Mouse (Mus musculus) urinary bladder, postnatal 0 days (tissue): Measurements from ENCODE around the gene Cep164. TPM values are rescaled to one million over a fixed set of nuclear protein-coding genes. Genes with fewer than 3 reads are reported as not detected.

Experiments
- polyA plus RNA-seq: library from polyadenylated mRNA; unstranded; fragments of >200 nt; fragmentation: Nextera tagmentation; extraction: Ambion mirVana; gene quantifications from 2 replicates; pipeline ENCODE4 v1.2.1, GENCODE M21; 2015

Gene Cep164
- polyA plus RNA-seq: 16.4 and 16.6 TPM in 2 replicates

DNA sequence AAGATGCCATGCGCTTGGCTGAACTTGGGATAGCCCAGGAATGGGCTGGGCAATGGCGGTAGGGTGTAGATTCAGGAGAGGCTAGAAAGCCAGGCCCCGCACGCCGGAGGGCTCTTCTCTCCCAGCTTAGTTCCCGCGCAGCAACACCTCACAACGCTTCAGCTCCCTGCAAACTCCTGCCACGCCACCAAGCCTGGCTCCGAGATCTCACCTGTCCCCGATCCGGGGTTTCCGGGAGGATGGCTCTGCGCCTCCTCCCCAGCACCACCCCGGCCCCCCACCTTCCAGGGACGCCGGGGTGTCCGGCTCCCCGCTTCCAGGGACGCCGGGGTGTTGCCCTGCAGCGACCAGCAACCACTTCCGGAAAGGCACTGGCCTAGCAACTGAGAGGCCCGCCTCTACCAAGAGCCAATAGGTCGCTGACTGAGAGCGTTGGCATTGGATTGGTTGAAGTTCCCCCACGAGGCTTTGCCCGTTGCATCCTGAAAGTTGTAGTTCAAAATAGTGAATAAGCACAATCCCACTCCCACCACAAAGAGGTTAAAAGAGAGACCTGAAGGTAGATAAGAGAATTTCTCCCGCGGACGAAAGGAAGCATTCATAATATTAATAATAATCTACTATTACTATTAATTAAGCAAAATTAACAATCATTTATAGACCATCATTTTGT lies at the start of gene Cep164:
Gene Cep164 (minus strand): TSS at position 401 of the 673 bp plus-strand sequence.

DNA sequence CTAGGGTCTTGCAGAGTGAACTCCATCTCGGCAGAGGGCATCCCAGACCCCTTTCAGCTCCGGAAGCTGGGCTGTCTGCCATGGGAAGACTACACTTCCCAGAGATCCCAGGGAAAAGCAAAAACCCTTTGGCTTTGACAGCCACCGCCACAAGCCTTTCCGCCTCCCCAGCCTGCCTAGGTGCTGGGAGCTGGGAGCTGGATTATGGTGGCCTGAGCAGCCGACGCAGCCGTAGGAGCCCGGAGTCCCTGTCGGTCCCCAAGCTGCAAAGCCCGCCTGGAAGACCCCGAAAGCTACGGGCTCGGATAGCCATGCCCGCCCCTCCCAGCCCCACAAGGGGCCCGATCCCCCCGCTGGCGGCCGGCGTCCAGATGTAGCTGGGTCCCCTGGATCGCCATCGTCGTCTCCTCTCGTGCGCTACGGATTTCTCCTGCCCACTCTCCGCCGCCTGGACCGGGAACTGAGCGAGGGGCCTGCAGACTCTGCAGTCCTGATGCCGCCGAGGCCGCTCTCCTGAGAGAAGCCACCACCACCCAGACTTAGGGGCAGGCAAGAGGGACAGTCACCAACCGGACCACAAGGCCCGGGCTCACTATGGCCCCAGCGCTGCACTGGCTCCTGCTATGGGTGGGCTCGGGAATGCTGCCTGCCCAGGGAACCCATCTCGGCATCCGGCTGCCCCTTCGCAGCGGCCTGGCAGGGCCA lies 10.1 kb upstream of the Cep164 start, which contains the start of gene Bace1:
Gene Bace1 (plus strand): TSS at position 147 of the 705 bp plus-strand sequence.

Other genes with a start within 250 kb of the Cep164 start
- gene Bace1, start 9.9 kb upstream of the Cep164 start, polyA plus RNA-seq: 28.8 and 30.6 TPM in 2 replicates
- 13.9 TPM in 2 replicates for gene Pcsk7, start 77.8 kb upstream of the Cep164 start, polyA plus RNA-seq
- 30.4 and 34.1 TPM in 2 replicates for gene Rnf214, start 78.2 kb upstream of the Cep164 start, polyA plus RNA-seq
- gene Tagln, start 107.4 kb upstream of the Cep164 start, polyA plus RNA-seq: 9,920 and 10,210 TPM in 2 replicates
- gene Sidt2, start 126.6 kb upstream of the Cep164 start, polyA plus RNA-seq: 39.7 and 43.7 TPM in 2 replicates
- gene Pafah1b2, start 184.0 kb upstream of the Cep164 start, polyA plus RNA-seq: 88.3 and 107 TPM in 2 replicates
- 7.9 and 8.5 TPM in 2 replicates for gene Sik3, start 184.1 kb upstream of the Cep164 start, polyA plus RNA-seq